Comparison of ENCODE assay signal across 7 mouse cellular contexts in genomic region chr12:71217866-71218522, GRCm38 (mm10).
A peak's percentile ranks its signal among the peaks of the same experiment; 100 is the strongest.
DNase-seq lines count a peak whose midpoint lies in the region; ATAC-seq lines count a peak whose summit lies in the region.

No protein-coding gene starts in this region.

- H3K9ac ChIP-seq in lung, embryonic 15.5 days: no peak overlapping the region

- H3K4me1 ChIP-seq in lung, embryonic 15.5 days: peaks cover 7% of the 10 kb centered on the region

- H3K9me3 ChIP-seq in lung, embryonic 15.5 days: no peaks in the 10 kb centered on the region

- 59% methylated on average over 6 of the region's 6 CpGs for WGBS in lung, embryonic 15.5 days

- peak; percentile 83 for ATAC-seq in lung, embryonic 15.5 days (ENCODE audit: borderline replicate concordance, extremely low read depth, low FRiP score, low TSS enrichment)
- no peak for ATAC-seq in megakaryocyte, adult 5-6 weeks (ENCODE audit: poor library complexity, severe bottlenecking)

- peaks cover 16% of the 10 kb centered on the region for H3K36me3 ChIP-seq in lung, embryonic 15.5 days

- H3K27me3 ChIP-seq in lung, embryonic 15.5 days: no peaks in the 10 kb centered on the region

- no peak overlapping the region for H3K27ac ChIP-seq in lung, embryonic 15.5 days

- no peak overlapping the region for H3K4me2 ChIP-seq in lung, embryonic 15.5 days

- DNase-seq in lung, adult 18-20 months: no peak
- peak; percentile 70 to 73 for DNase-seq in adrenal gland, postnatal 36 days
- DNase-seq in heart, adult 11 months: peak; percentile 95
- DNase-seq in kidney, postnatal 4 days: peak; percentile 10 to 24
- DNase-seq in embryo, embryonic 10 days (ENCODE audit: low spot score): no peak

- H3K4me3 ChIP-seq in lung, embryonic 15.5 days: no peak overlapping the region

Comparison
In these comparisons a context has a peak if more than half of its experiments do, and no peak if none do; other contexts are left out.
1. DNase-seq: peak in adrenal gland, postnatal 36 days (2 of 2), heart, adult 11 months (single experiment) and kidney, postnatal 4 days (2 of 2); none in lung, adult 18-20 months (0 of 2) and embryo, embryonic 10 days (single experiment).